Mouse (Mus musculus): Measurements from ENCODE around the gene 1700017D01Rik.
"Not testable (repeated sequence)": the region's sequence is repeated elsewhere in the genome, so short reads cannot be mapped to it uniquely, and the experiment has no call there.

The 1700017D01Rik gene

GRCm38 (mm10) chr19:11130776-11131175 lies at the start of gene 1700017D01Rik:
Gene 1700017D01Rik, minus strand, starts transcription at chr19:11130876.
- not testable (repeated sequence) for DNase-seq (ENCODE audit: low read depth)

DNA sequence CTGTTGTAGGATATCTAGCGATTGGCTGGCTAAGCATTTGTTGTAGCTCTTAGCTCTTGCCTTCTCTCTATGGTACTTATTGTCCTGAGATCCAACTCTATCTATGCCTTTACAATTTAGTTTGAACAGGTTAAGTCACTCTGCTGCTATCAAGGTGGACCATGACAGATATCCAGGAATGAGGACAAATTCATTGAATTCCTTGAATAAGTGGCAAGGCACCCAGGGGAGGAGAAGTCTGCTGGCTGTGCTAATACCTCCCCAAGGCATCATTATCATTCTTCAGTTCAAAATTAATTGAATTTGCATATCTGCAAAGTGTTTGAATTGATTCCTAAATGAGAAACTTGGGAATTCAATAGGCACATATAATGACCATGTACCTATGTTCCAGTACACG lies 46.8 kb upstream of the 1700017D01Rik start:
- DNase-seq (ENCODE audit: low read depth), result no peak

DNA sequence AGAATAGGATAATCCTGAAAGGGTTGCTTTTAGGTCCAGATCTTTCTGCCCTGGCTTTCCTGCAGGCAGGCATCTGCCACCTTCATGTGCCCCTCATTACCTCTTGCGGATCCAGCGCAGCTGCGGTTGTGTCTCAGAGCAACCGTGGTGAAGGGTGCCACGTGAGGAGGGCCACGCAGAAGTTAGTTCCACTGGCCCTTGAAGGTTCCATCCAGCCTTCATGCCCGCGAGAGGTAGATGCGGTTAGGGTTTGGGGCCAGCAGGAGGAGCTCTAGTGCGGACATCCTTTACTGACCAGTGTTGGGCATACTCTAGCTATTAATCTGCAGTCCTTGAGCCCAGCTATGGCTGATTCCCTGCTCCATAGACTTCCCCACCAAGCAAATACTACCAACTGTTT lies 34.5 kb upstream of the 1700017D01Rik start, which contains the start of gene 1700025F22Rik:
Gene 1700025F22Rik (minus strand): TSS at position 149 of the 400 bp plus-strand sequence.
- DNase-seq (ENCODE audit: low read depth), result no peak

GRCm38 (mm10) chr19:11157890-11158289 lies 27.2 kb upstream of the 1700017D01Rik start:
- not testable (repeated sequence) for DNase-seq (ENCODE audit: low read depth)

DNA sequence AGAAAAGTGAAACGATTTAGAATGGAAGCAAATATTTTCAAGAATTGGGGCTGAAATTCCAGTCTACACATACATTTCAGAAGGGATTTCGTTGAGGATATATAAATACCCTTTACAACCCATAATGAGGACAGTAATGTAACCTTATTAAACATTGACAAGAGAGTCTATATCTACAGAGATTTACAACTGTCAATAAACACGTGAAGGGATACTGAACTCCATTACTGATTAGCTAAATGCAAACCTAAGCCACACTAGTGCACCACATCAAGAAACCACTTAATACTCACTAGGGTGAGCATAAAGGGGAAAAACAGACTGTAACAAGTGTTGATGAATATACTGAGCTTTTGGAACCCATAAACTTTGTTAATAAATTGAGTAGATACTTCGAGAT lies 4.7 kb upstream of the 1700017D01Rik start:
- DNase-seq (ENCODE audit: low read depth), result no peak

DNA sequence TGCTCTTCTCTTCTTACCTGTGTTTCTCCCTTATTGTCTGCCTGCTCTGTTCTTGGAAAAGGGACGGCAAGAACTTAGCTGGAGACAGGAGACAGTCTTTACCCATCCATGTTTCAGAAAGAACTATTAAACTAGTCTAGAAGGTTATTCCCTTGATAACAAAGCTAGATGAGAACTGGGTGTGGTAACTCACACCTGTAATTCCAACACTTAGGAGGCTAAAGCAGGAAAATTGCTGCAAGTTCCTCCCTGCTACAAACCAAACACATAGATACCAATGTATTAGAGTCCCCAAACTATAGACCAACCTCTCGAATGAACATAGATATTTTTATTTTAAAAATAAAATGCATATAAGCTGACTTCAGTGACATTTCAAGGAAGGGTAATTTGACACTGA lies 4.2 kb upstream of the 1700017D01Rik start:
- DNase-seq (ENCODE audit: low read depth), result no peak

GRCm38 (mm10) chr19:11129702-11130101 lies 974 bp downstream of the 1700017D01Rik start:
- no peak for DNase-seq (ENCODE audit: low read depth)

GRCm38 (mm10) chr19:11121016-11121420 lies 9.7 kb downstream of the 1700017D01Rik start:
- not testable (repeated sequence) for DNase-seq (ENCODE audit: low read depth)

- DNase-seq (ENCODE audit: low read depth), result no peak
These were observed 11.3 kb downstream of the 1700017D01Rik start for GRCm38 (mm10) chr19:11119338-11119737.

DNA sequence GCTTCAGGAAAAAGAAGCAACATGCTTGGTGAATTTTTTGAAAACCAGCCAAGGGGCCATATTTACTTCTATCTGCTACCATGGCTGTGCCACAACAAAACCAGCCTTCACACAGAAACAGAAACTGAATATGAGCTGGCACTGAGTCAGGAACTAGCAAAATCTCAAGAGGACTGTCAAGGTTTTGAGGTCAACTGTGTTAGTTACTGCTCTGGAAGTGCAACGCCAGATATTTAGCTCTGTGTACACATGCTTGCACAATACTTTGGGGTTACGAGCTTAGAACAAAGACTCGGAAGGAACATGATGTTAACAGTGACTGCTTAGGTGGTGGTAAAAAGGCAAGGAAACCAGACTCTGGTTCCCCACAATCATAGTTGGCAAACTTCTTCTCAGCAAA lies 22.9 kb downstream of the 1700017D01Rik start:
- peak; percentile 56 for DNase-seq (ENCODE audit: low read depth)

- DNase-seq (ENCODE audit: low read depth), result no peak
These were observed 28.8 kb downstream of the 1700017D01Rik start for GRCm38 (mm10) chr19:11101880-11102279.

DNA sequence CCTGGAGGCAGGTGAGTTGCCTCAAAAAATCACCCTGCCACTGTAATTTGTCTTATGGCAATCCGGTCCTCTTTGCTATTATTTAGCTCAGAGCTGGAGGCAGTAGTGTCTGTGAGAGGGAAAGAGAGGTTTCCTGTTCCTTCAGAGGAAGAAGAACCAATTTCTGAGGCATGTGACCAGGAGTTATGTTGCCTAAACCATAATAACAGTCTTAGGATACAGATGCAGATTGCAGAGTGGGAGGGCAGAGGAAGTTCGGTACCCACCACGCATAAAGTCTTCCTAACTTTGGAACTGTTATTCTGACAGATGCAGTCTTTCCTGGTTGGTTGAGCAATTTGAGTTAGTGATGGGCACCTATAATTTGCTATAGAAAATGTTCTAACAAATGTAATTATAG lies 32.3 kb downstream of the 1700017D01Rik start:
- no peak for DNase-seq (ENCODE audit: low read depth)

GRCm38 (mm10) chr19:11092131-11092530 lies 38.5 kb downstream of the 1700017D01Rik start:
- not testable (repeated sequence) for DNase-seq (ENCODE audit: low read depth)

DNA sequence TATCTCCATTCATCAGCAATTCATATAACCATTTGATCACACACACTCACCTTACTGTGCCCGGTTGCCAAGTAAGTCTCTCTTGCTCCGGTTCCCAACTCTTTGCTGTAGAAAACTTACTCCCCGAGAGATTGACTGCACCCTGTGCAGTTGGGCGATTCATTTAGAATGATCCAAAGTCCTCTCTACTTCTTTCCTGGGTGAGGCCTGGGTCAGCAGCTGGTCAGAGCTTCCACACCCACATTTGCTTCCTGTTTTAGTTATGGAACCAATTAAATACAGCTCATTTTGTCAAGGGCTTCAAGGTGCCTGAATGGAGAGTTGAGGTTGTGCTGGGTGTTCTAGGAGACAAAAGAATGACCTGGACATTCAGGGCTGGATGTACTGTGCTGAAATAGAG lies 49.7 kb downstream of the 1700017D01Rik start, which contains the start of gene Ms4a8a:
Gene Ms4a8a (minus strand): TSS at position 169 of the 400 bp plus-strand sequence.
- DNase-seq (ENCODE audit: low read depth), result no peak

DNA sequence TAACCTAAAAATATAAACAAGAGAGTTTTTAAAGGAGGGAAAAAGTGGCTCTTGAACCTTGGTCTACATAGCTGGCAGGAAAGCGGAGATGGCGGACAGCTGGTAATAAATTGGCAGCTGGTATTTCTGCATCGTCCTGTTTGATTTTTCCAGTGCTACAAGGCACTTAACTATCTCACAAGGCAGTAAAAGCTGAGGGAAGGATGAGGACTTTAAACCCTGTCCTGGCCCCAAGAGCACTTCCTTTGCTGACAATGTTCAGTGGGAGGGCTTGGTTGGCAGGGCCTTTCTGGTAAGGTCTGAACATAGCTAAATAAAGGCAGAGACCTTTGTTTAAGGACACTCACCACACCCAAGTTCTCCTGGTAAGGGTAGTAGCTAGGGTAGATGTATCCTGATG lies 60.3 kb downstream of the 1700017D01Rik start:
- DNase-seq (ENCODE audit: low read depth), result no peak

DNA sequence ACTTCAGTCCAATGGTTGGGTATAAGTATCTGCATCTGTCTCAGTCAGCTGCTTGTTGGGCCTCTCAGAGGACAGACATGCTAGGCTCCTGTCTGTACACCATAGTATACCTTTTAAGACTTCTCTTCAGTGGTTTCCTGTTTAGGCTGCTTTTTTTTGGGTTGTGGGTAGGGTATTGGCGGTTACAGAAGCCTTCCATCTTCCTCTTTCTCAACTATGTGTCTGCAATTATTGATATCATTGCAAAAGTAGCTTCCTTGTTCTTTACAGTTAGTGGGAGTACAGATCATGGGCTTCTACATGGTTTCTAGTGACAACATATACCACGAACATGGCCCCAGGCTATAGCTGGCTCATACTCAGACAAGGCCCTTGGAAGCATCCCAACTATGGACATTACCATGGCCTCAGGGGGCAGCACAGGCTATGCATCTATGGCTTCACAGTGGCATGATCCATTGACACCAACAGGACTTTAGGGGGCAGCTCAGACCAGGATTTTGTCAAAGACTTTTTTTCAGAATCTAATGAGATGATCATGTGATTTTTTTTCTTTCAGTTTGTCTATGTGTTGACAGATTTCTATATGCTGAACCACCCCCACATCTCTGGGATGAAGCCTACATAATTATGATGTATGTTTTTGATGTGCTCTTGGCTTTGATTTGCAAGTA lies 65.3 kb downstream of the 1700017D01Rik start:
- peak; percentile 21 for DNase-seq (ENCODE audit: low read depth)

- DNase-seq (ENCODE audit: low read depth), result no peak
These were observed 69.8 kb downstream of the 1700017D01Rik start for GRCm38 (mm10) chr19:11060900-11061299.

DNA sequence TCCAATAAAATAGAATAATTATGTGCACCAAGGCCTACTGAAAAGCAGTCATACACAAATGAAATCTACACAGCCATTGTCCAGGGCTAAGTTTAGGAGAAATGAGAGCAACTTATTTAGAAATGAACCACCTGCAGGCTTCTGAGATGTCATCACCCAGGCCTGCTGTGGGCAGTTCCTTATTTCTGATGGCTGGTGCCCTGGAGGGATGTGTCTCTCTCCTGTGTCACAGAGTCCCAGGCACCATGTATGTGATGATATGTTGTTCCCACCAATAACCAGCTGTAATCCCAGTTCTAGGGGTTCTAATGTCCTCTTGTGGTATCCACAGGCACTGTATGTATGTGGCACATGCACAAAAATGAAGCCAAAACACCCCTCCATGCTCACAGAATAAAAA lies 70.7 kb downstream of the 1700017D01Rik start:
- no peak for DNase-seq (ENCODE audit: low read depth)

- DNase-seq (ENCODE audit: low read depth), result not testable (repeated sequence)
These were observed 75.0 kb downstream of the 1700017D01Rik start for GRCm38 (mm10) chr19:11055700-11056099.

DNA sequence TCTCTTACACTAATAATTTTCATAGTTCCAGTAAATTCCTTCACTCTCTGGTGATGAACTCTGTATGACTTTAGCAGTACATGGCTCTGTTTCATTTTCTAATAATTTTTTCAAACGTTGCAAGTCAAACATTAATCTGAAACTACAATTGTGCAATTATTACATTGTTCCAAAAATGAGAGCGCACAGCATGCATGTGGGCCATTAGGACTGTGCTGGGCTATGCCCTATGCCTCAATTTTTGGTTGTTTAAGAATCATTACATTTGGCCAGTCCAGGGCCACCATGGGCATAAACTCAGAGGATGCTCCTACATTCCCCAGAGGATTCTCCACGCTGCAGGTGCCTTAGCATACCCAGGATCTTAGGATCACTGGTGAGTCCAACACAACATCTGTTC lies 77.4 kb downstream of the 1700017D01Rik start:
- no peak for DNase-seq (ENCODE audit: low read depth)

DNA sequence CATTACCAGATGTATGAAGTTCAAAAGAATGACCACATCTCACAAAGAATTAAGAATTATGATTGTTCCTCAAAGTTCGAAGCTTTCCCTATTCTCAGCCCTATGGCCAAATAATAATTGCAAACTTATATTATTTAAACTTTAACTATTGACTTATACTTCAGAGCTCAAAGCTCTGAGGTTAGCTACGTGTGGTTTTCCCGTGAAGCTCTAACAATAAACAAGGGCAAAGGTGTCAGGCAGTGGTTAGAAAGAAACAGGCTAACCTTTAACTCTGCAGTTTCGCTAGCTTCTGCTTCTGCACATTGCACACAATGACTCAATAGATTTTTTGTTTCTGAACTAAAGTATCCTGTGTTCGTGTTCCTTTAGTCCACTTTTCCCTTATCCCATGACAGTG lies 77.8 kb downstream of the 1700017D01Rik start:
- no peak for DNase-seq (ENCODE audit: low read depth)

- no peak for DNase-seq (ENCODE audit: low read depth)
These were observed 80.4 kb downstream of the 1700017D01Rik start for GRCm38 (mm10) chr19:11050286-11050685.

GRCm38 (mm10) chr19:11049426-11049825 lies 81.2 kb downstream of the 1700017D01Rik start:
- no peak for DNase-seq (ENCODE audit: low read depth)

- DNase-seq (ENCODE audit: low read depth), result no peak
These were observed 82.2 kb downstream of the 1700017D01Rik start for GRCm38 (mm10) chr19:11048503-11048902.
